Comparison of ENCODE assay signal across 7 mouse cellular contexts in genomic region chr7:45395578-45396336, GRCm38 (mm10). TPM values are rescaled to one million over a fixed set of nuclear protein-coding genes. Genes with fewer than 3 reads are reported as not detected.
A peak's percentile ranks its signal among the peaks of the same experiment; 100 is the strongest.
DNase-seq lines count a peak whose midpoint lies in the region; ATAC-seq lines count a peak whose summit lies in the region.

Snrnp70 (minus strand) TSS chr7:45395742.

- H3K4me2 ChIP-seq in embryonic facial prominence, embryonic 11.5 days (ENCODE audit: low read depth, low read length), result peak within 1 kb of the TSS; percentile 86
- peak within 1 kb of the TSS; percentile 99 for H3K4me2 ChIP-seq in midbrain, embryonic 13.5 days (replicated peaks)

- peak; percentile 100 for DNase-seq in adrenal gland, postnatal 14 days
- peak; percentile 100 for DNase-seq in embryonic facial prominence, embryonic 11.5 days (ENCODE audit: low spot score)
- peak; percentile 100 for DNase-seq in kidney, adult 11 months
- DNase-seq in limb, embryonic 10.5 days (ENCODE audit: low spot score), result peak; percentile 100
- peak; percentile 100 for DNase-seq in spleen, adult 12 weeks (ENCODE audit: low spot score)

- H3K4me3 ChIP-seq in embryonic facial prominence, embryonic 11.5 days (ENCODE audit: low read depth, low read length), result peak within 1 kb of the TSS; percentile 62
- H3K4me3 ChIP-seq in limb, embryonic 10.5 days, result peak within 1 kb of the TSS; percentile 87
- H3K4me3 ChIP-seq in midbrain, embryonic 13.5 days (replicated peaks), result peak within 1 kb of the TSS; percentile 79

- peak; percentile 96 for ATAC-seq in embryonic facial prominence, embryonic 11.5 days (replicated peaks; ENCODE audit: insufficient number of reproducible peaks, low FRiP score, low TSS enrichment, low read depth)
- ATAC-seq in granulocyte monocyte progenitor cell, adult 5-6 weeks (replicated peaks; ENCODE audit: poor library complexity, severe bottlenecking), result peak; percentile 92
- peak; percentile 98 for ATAC-seq in midbrain, embryonic 13.5 days

- peaks cover 3% of the 10 kb centered on the region for H3K36me3 ChIP-seq in embryonic facial prominence, embryonic 11.5 days (replicated peaks; ENCODE audit: control insufficient read depth, insufficient read depth, low read depth, low read length)
- H3K36me3 ChIP-seq in limb, embryonic 10.5 days, result peaks cover 38% of the 10 kb centered on the region
- peaks cover 18% of the 10 kb centered on the region for H3K36me3 ChIP-seq in midbrain, embryonic 13.5 days

- H3K9me3 ChIP-seq in embryonic facial prominence, embryonic 11.5 days (replicated peaks; ENCODE audit: control insufficient read depth, low read length), result no peaks in the 10 kb centered on the region
- H3K9me3 ChIP-seq in limb, embryonic 10.5 days (replicated peaks), result no peaks in the 10 kb centered on the region
- H3K9me3 ChIP-seq in midbrain, embryonic 13.5 days, result no peaks in the 10 kb centered on the region

- H3K4me1 ChIP-seq in embryonic facial prominence, embryonic 11.5 days (ENCODE audit: control insufficient read depth, insufficient read depth, low read length), result no peaks in the 10 kb centered on the region
- H3K4me1 ChIP-seq in limb, embryonic 10.5 days, result peaks cover 18% of the 10 kb centered on the region
- peaks cover 26% of the 10 kb centered on the region for H3K4me1 ChIP-seq in midbrain, embryonic 13.5 days (replicated peaks)

- H3K27me3 ChIP-seq in embryonic facial prominence, embryonic 11.5 days (ENCODE audit: control insufficient read depth, insufficient read depth, low read length), result no peaks in the 10 kb centered on the region
- no peaks in the 10 kb centered on the region for H3K27me3 ChIP-seq in limb, embryonic 10.5 days (ENCODE audit: low read depth, poor library complexity, severe bottlenecking)
- no peaks in the 10 kb centered on the region for H3K27me3 ChIP-seq in midbrain, embryonic 13.5 days

- peak within 1 kb of the TSS; percentile 82 for H3K9ac ChIP-seq in embryonic facial prominence, embryonic 11.5 days (replicated peaks; ENCODE audit: low read length)
- peak within 1 kb of the TSS; percentile 90 for H3K9ac ChIP-seq in midbrain, embryonic 13.5 days (replicated peaks)

- peak within 1 kb of the TSS; percentile 97 for H3K27ac ChIP-seq in embryonic facial prominence, embryonic 11.5 days (replicated peaks; ENCODE audit: low read depth, low read length)
- H3K27ac ChIP-seq in limb, embryonic 10.5 days, result peak within 1 kb of the TSS; percentile 98
- peak within 1 kb of the TSS; percentile 96 for H3K27ac ChIP-seq in midbrain, embryonic 13.5 days

- WGBS in embryonic facial prominence, embryonic 11.5 days, result under 1% methylated on average over 60 of the region's 60 CpGs
- under 1% methylated on average over 60 of the region's 60 CpGs for WGBS in limb, embryonic 10.5 days
- under 1% methylated on average over 60 of the region's 60 CpGs for whole genome bisulfite sequencing in midbrain, embryonic 13.5 days

RNA-seq across cellular contexts. Expression of gene Snrnp70, which starts in this region (rescaled TPM):
- 265 and 280 TPM in 2 replicates for total RNA-seq in adrenal gland, postnatal 14 days (2021)
- polyA plus RNA-seq in embryonic facial prominence, embryonic 11.5 days (2014; fragmentation: Nextera tagmentation; extraction: Ambion mirVana), result 71.6 and 75.0 TPM in 2 replicates
- total RNA-seq in granulocyte monocyte progenitor cell, adult 5-6 weeks (2014; fragmentation: Nextera tagmentation), result 259 and 270 TPM in 2 replicates
- total RNA-seq in granulocyte monocyte progenitor cell, adult 5-6 weeks (2017), result 374 and 382 TPM in 2 replicates
- polyA plus RNA-seq in limb, embryonic 10.5 days (2016; fragmentation: Nextera tagmentation; extraction: Ambion mirVana), result 305 and 308 TPM in 2 replicates
- 223 and 238 TPM in 2 replicates for polyA plus RNA-seq in midbrain, embryonic 13.5 days (2015; fragmentation: Nextera tagmentation; extraction: Ambion mirVana)

Comparison
In these comparisons a context has a peak if more than half of its experiments do, and no peak if none do; other contexts are left out.
1. Peak in every context shown above with its lines: DNase-seq, ATAC-seq, H3K4me3 ChIP-seq and H3K27ac ChIP-seq.